Mouse (Mus musculus): ENCODE results near the gene Otub1. TPM values are rescaled to one million over a fixed set of nuclear protein-coding genes. Genes with fewer than 3 reads are reported as not detected.
A peak's percentile ranks its signal among the peaks of the same experiment; 100 is the strongest.

Gene Otub1
- total RNA-seq (2012; rRNA removed) (102 and 114 TPM in 2 replicates), total RNA-seq (2014; rRNA removed) (115 and 119 TPM in 2 replicates), polyA plus RNA-seq (2012; ENCODE audit: insufficient read length, low read depth) (126 and 139 TPM in 2 replicates)

- Histone ChIP-seq H3K4me1 (ENCODE audit: control insufficient read depth in 1 of 2, insufficient read depth in 2 of 2) (peaks cover 8 to 42% of the 10 kb centered on the region in 2 experiments; a peak in 3 of 4 replicates), H3K79me2 (replicated peaks; ENCODE audit: control insufficient read depth, extremely low read depth, insufficient read depth, poor library complexity, severe bottlenecking) (peaks cover 23% of the 10 kb centered on the region), H3K27me3 (replicated peaks) (no peaks in the 10 kb centered on the region), H3K4me2 (ENCODE audit: insufficient read depth, low read depth, poor library complexity, severe bottlenecking) (peak within 1 kb of the TSS; percentile 92), H3K9me3 (replicated peaks; ENCODE audit: low read length) (no peaks in the 10 kb centered on the region), H3K4me3 (replicated peaks in 1 of 3; ENCODE audit: low read depth in 2 of 3, low read length in 2 of 3, poor library complexity in 1 of 3) (peak within 1 kb of the TSS; percentile 76 to 91 (median 90)), H3K36me3 (replicated peaks in 1 of 2; ENCODE audit: control insufficient read depth in 1 of 2, insufficient read depth in 1 of 2, low read length in 1 of 2) (peaks cover 29 to 42% of the 10 kb centered on the region in 2 experiments), H3K9ac (ENCODE audit: insufficient read depth, low read depth) (peak within 1 kb of the TSS; percentile 91), H3K27ac (ENCODE audit: insufficient read depth, low read depth) (peak within 1 kb of the TSS; percentile 91)
- DNase-seq (ENCODE audit: extremely low read depth) = peak; percentile 97
- in situ Hi-C loops (cut with MboI; ENCODE audit: low pct_ligation_motif_present, low pct_unique_long_range_greater_than_20kb, low sequenced_read_pairs) = loop anchor here (5.0 kb wide), 1 partner anchor 149 kb away; the partner anchor contains the start of gene Macrod1
- dilution Hi-C loops (cut with MboI; ENCODE audit: extremely low pct_ligation_motif_present, extremely low pct_unique_long_range_greater_than_20kb, low sequenced_read_pairs) = no loop called here
- TF ChIP-seq USF1 (IDR thresholded peaks at IDR 0.05; ENCODE audit: low read depth, low read length) (peak; percentile 16), E2F4 (IDR thresholded peaks at IDR 0.05; ENCODE audit: insufficient replicate concordance, low read depth, low read length) (no peak), MXI1 (IDR thresholded peaks at IDR 0.05; ENCODE audit: low read depth, low read length) (peak; percentile 92), RCOR1 (conservative IDR thresholded peaks at IDR 0.05; ENCODE audit: low read depth, low read length) (0 out of 2 replicates have a peak, but pooled peaks have one; percentile 38), ELF1 (IDR thresholded peaks at IDR 0.05; ENCODE audit: low read depth, low read length) (peak; percentile 95), JUND (conservative IDR thresholded peaks at IDR 0.05; ENCODE audit: low read depth, low read length) (no peak), SMC3 (IDR thresholded peaks at IDR 0.05; ENCODE audit: low read depth, low read length) (no peak), RAD21 (IDR thresholded peaks at IDR 0.05; ENCODE audit: low read depth, low read length) (no peak; the same call in 1 of the 2 replicates), ZC3H11A (IDR thresholded peaks at IDR 0.05; ENCODE audit: low read depth, low read length) (no peak), ZNF384 (IDR thresholded peaks at IDR 0.05; ENCODE audit: low read depth, low read length) (0 out of 2 replicates have a peak, but pooled peaks have one; percentile 16), HCFC1 (IDR thresholded peaks at IDR 0.05; ENCODE audit: low read depth, low read length) (peak; percentile 86), BHLHE40 (IDR thresholded peaks at IDR 0.05; ENCODE audit: low read depth, low read length) (peak; percentile 46), TCF12 (IDR thresholded peaks at IDR 0.05; ENCODE audit: low read depth, low read length) (peak; percentile 91), USF2 (conservative IDR thresholded peaks at IDR 0.05; ENCODE audit: low read depth, low read length) (no peak), KAT2A (IDR thresholded peaks at IDR 0.05; ENCODE audit: insufficient replicate concordance, low read length) (peak; percentile 71; the same call in 1 of the 2 replicates), ETS1 (conservative IDR thresholded peaks at IDR 0.05; ENCODE audit: low read depth, low read length) (0 out of 2 replicates have a peak, but pooled peaks have one; percentile 36), SIN3A (IDR thresholded peaks at IDR 0.05; ENCODE audit: low read length) (peak; percentile 93), EP300 (IDR thresholded peaks at IDR 0.05; ENCODE audit: low read length) (peak; percentile 34; the same call in 1 of the 2 replicates), IRF4 (IDR thresholded peaks at IDR 0.05; ENCODE audit: low read depth, low read length) (no peak; the same call in 1 of the 2 replicates), CHD2 (IDR thresholded peaks at IDR 0.05; ENCODE audit: low read length) (peak; percentile 33), NRF1 (IDR thresholded peaks at IDR 0.05; ENCODE audit: low read depth, low read length) (peak; percentile 68), MYC (IDR thresholded peaks at IDR 0.05; ENCODE audit: low read depth, low read length) (peak; percentile 93), POLR2AphosphoS2 (IDR thresholded peaks at IDR 0.05; ENCODE audit: low read depth, low read length) (peak; percentile 95), GABPA (IDR thresholded peaks at IDR 0.05; ENCODE audit: insufficient replicate concordance, low read depth, low read length) (no peak), MAZ (IDR thresholded peaks at IDR 0.05; ENCODE audit: low read depth, low read length) (peak; percentile 99), ZKSCAN1 (IDR thresholded peaks at IDR 0.05; ENCODE audit: borderline replicate concordance, low read depth, low read length) (no peak), UBTF (IDR thresholded peaks at IDR 0.05; ENCODE audit: low read depth, low read length) (peak; percentile 73; the same call in 1 of the 2 replicates), CHD1 (IDR thresholded peaks at IDR 0.05; ENCODE audit: low read depth, low read length) (peak; percentile 5; the same call in 1 of the 2 replicates), CTCF (conservative IDR thresholded peaks at IDR 0.05 in 1 of 2, IDR thresholded peaks at IDR 0.05 in 1 of 2; ENCODE audit: low read depth in 2 of 2, low read length in 2 of 2) (peak in 1 of 2 experiments; percentile 19; a peak in 2 of 4 replicates), ZMIZ1 (IDR thresholded peaks at IDR 0.05; ENCODE audit: low read depth, low read length) (peak; percentile 88; the same call in 1 of the 2 replicates), NELFE (IDR thresholded peaks at IDR 0.05; ENCODE audit: low read depth, low read length) (peak; percentile 93), POLR2A (IDR thresholded peaks at IDR 0.05; ENCODE audit: low read depth, low read length) (peak; percentile 88), MEF2A (IDR thresholded peaks at IDR 0.05; ENCODE audit: borderline replicate concordance, low read depth, low read length) (peak; percentile 51), PAX5 (IDR thresholded peaks at IDR 0.05; ENCODE audit: low read length) (no peak), MAX (IDR thresholded peaks at IDR 0.05; ENCODE audit: low read length) (peak; percentile 90), MAFK (IDR thresholded peaks at IDR 0.05; ENCODE audit: insufficient replicate concordance, low read length) (no peak)
Measured at GRCm38 (mm10) chr19:7205753-7206736, at the start of gene Otub1. Gene Otub1 (minus strand): TSS chr19:7206316.

Data from CH12.LX (cell line).